Mouse (Mus musculus) layer of hippocampus, adult 8-10 months (tissue): ENCODE data around the gene Olfr169. TPM values are rescaled to one million over a fixed set of nuclear protein-coding genes. Genes with fewer than 3 reads are reported as not detected.
"Not testable (repeated sequence)": the region's sequence is repeated elsewhere in the genome, so short reads cannot be mapped to it uniquely, and the experiment has no call there.

Experiments used
- DNase-seq, 2 experiments: peaks; one replicate each; pipeline ENCODE4 v3.0.0; 2022; ENCODE audit warnings: low spot score in 2 of 2
- total RNA-seq, 4 experiments: library from RNA; stranded (reverse); gene quantifications; 2 replicates each; pipeline ENCODE4 v1.2.4; 2022

Gene Olfr169
- not detected for total RNA-seq

GRCm38 (mm10) chr16:19571709-19572108, at the start of gene Olfr169:
TSS of gene Olfr169 (minus strand) at chr16:19571809.
- not testable (repeated sequence) for DNase-seq

- not testable (repeated sequence) for DNase-seq
These were observed 40.2 kb upstream of the Olfr169 start, which contains the start of gene Olfr170 for GRCm38 (mm10) chr16:19611782-19612181. TSS of gene Olfr170 (minus strand) at chr16:19611882.

GRCm38 (mm10) chr16:19603166-19603565, 31.6 kb upstream of the Olfr169 start:
- DNase-seq: no peak

- DNase-seq: not testable (repeated sequence)
These were observed 18.2 kb downstream of the Olfr169 start for GRCm38 (mm10) chr16:19553429-19553828.

- DNase-seq: not testable (repeated sequence)
These were observed 19.4 kb downstream of the Olfr169 start for GRCm38 (mm10) chr16:19552246-19552645.

- DNase-seq: no peak
These were observed 36.2 kb downstream of the Olfr169 start, which contains the start of gene Olfr168 for GRCm38 (mm10) chr16:19535455-19535854. TSS of gene Olfr168 (minus strand) at chr16:19535555.

- DNase-seq: no peak
These were observed 49.4 kb downstream of the Olfr169 start, which contains the start of gene Olfr167 for GRCm38 (mm10) chr16:19522166-19522565. TSS of gene Olfr167 (minus strand) at chr16:19522266.

Other genes starting within 250 kb of the Olfr169 start
- gene Olfr165, start 148.7 kb downstream of the Olfr169 start, total RNA-seq: not detected
- not detected for gene Olfr166, start 88.1 kb downstream of the Olfr169 start, total RNA-seq
- gene Olfr167, start 49.5 kb downstream of the Olfr169 start, total RNA-seq: not detected
- gene Olfr168, start 36.3 kb downstream of the Olfr169 start, total RNA-seq: not detected
- gene Olfr170, start 40.1 kb upstream of the Olfr169 start, total RNA-seq: not detected
- not detected for gene Olfr171, start 58.1 kb upstream of the Olfr169 start, total RNA-seq
- under 1 TPM in 2 of 4 experiments, not detected in 2; 0.11 to 0.12 TPM for gene Lamp3, start 134.6 kb upstream of the Olfr169 start, total RNA-seq
- gene B3gnt5, start 188.4 kb upstream of the Olfr169 start, total RNA-seq: under 1 TPM; 0.34 to 0.95 (median 0.45) TPM